Comparison of ENCODE assay signal across 8 mouse cellular contexts in genomic region chr12:8379795-8380521, GRCm38 (mm10).
DNase-seq lines count a peak whose midpoint lies in the region; ATAC-seq lines count a peak whose summit lies in the region.

No protein-coding gene starts in this region.

- H3K4me2 ChIP-seq in kidney, embryonic 16.5 days (replicated peaks; ENCODE audit: low read depth, low read length), result no peak overlapping the region
- no peak overlapping the region for H3K4me2 ChIP-seq in hindbrain, embryonic 16.5 days (ENCODE audit: low read length)

- H3K9ac ChIP-seq in kidney, embryonic 16.5 days (replicated peaks; ENCODE audit: low read length), result no peak overlapping the region
- no peak overlapping the region for H3K9ac ChIP-seq in hindbrain, embryonic 16.5 days (ENCODE audit: low read depth, low read length)

- H3K4me1 ChIP-seq in kidney, embryonic 16.5 days (ENCODE audit: insufficient read depth, low read length), result peaks cover 14% of the 10 kb centered on the region
- no peaks in the 10 kb centered on the region for H3K4me1 ChIP-seq in hindbrain, embryonic 16.5 days (ENCODE audit: control insufficient read depth, insufficient read depth, low read depth, low read length)

- WGBS in kidney, embryonic 16.5 days, result 31% methylated on average over 8 of the region's 8 CpGs
- 56% methylated on average over 8 of the region's 8 CpGs for WGBS in hindbrain, embryonic 16.5 days

- DNase-seq in right cerebral cortex, postnatal 14 days, result peak; percentile 13
- DNase-seq in right cerebral cortex, postnatal 25 days, result no peak
- DNase-seq in heart, adult 8-10 months (ENCODE audit: low spot score), result peak; percentile 83
- DNase-seq in ovary, postnatal 36 days (ENCODE audit: low spot score), result peak; percentile 84
- DNase-seq in cerebellum, adult 9-10 months, result no peak
- no peak for DNase-seq in spleen, adult 12 weeks (ENCODE audit: low spot score)

- peak; percentile 90 for ATAC-seq in kidney, embryonic 16.5 days (ENCODE audit: low FRiP score, low TSS enrichment)
- ATAC-seq in hindbrain, embryonic 16.5 days, result no peak

- no peaks in the 10 kb centered on the region for H3K27me3 ChIP-seq in kidney, embryonic 16.5 days (ENCODE audit: insufficient read depth, low read length)
- no peaks in the 10 kb centered on the region for H3K27me3 ChIP-seq in hindbrain, embryonic 16.5 days (replicated peaks; ENCODE audit: control insufficient read depth, insufficient read depth, low read length)

- H3K27ac ChIP-seq in kidney, embryonic 16.5 days (ENCODE audit: low read length), result peak overlapping the region; percentile 10; the same call in 1 of the 2 replicates
- H3K27ac ChIP-seq in hindbrain, embryonic 16.5 days (ENCODE audit: low read depth, low read length), result no peak overlapping the region

- no peaks in the 10 kb centered on the region for H3K36me3 ChIP-seq in kidney, embryonic 16.5 days (ENCODE audit: insufficient read depth, low read length)
- H3K36me3 ChIP-seq in hindbrain, embryonic 16.5 days (ENCODE audit: control insufficient read depth, insufficient read depth, low read length), result no peaks in the 10 kb centered on the region

- no peak overlapping the region for H3K4me3 ChIP-seq in kidney, embryonic 16.5 days (ENCODE audit: low read length)
- no peak overlapping the region for H3K4me3 ChIP-seq in hindbrain, embryonic 16.5 days (ENCODE audit: low read length)

- H3K9me3 ChIP-seq in kidney, embryonic 16.5 days (ENCODE audit: low read length), result no peaks in the 10 kb centered on the region
- H3K9me3 ChIP-seq in hindbrain, embryonic 16.5 days (ENCODE audit: control insufficient read depth, low read length), result no peaks in the 10 kb centered on the region

Comparison
In these comparisons a context has a peak if more than half of its experiments do, and no peak if none do; other contexts are left out.
1. DNase-seq: peak in right cerebral cortex, postnatal 14 days (single experiment), heart, adult 8-10 months (single experiment) and ovary, postnatal 36 days (single experiment); none in right cerebral cortex, postnatal 25 days (single experiment), cerebellum, adult 9-10 months (single experiment) and spleen, adult 12 weeks (single experiment).